Mouse (Mus musculus): ENCODE results near the gene Cdca4. TPM values are rescaled to one million over a fixed set of nuclear protein-coding genes. Genes with fewer than 3 reads are reported as not detected.

Cdca4 gene
- polyA plus RNA-seq, 1 experiment from 2014 or later = 48.9 TPM

- 39% methylated on average over 7 of the region's 7 CpGs for WGBS (ENCODE audit: insufficient replicate concordance)
- H3K4me2 ChIP-seq (ENCODE audit: low read depth, low read length) = no peak overlapping the region
- no peak for ATAC-seq (ENCODE audit: low read depth)
Measured at GRCm38 (mm10) chr12:112860765-112861164, 31.5 kb upstream of the Cdca4 start.

GRCm38 (mm10) chr12:112859930-112860329 lies 30.7 kb upstream of the Cdca4 start:
- Histone ChIP-seq H3K27me3 (ENCODE audit: control insufficient read depth, insufficient read depth, low read depth, low read length) (no peaks in the 10 kb centered on the region), H3K4me2 (ENCODE audit: low read depth, low read length) (no peak overlapping the region), H3K27ac (ENCODE audit: low read length) (no peak overlapping the region), H3K9me3 (replicated peaks; ENCODE audit: control insufficient read depth, low read length) (no peaks in the 10 kb centered on the region), H3K4me3 (ENCODE audit: low read depth, low read length) (no peak overlapping the region), H3K36me3 (ENCODE audit: control insufficient read depth, insufficient read depth) (no peaks in the 10 kb centered on the region), H3K9ac (ENCODE audit: low read depth, low read length) (no peak overlapping the region), H3K4me1 (ENCODE audit: control insufficient read depth, low read depth, low read length) (no peaks in the 10 kb centered on the region; the same call in 1 of the 2 replicates)
- 19% methylated on average over 8 of the region's 8 CpGs for WGBS (ENCODE audit: insufficient replicate concordance)
- no peak for ATAC-seq (ENCODE audit: low read depth)

More at GRCm38 (mm10) chr12:112860765-112861164, 31.5 kb upstream of the Cdca4 start:
- Histone ChIP-seq H3K9ac (ENCODE audit: low read depth, low read length) (no peak overlapping the region), H3K4me3 (ENCODE audit: low read depth, low read length) (no peak overlapping the region; the same call in 1 of the 2 replicates), H3K27ac (ENCODE audit: low read length) (no peak overlapping the region), H3K27me3 (ENCODE audit: control insufficient read depth, insufficient read depth, low read depth, low read length) (no peaks in the 10 kb centered on the region), H3K36me3 (ENCODE audit: control insufficient read depth, insufficient read depth) (no peaks in the 10 kb centered on the region), H3K4me1 (ENCODE audit: control insufficient read depth, low read depth, low read length) (no peaks in the 10 kb centered on the region; the same call in 1 of the 2 replicates), H3K9me3 (replicated peaks; ENCODE audit: control insufficient read depth, low read length) (no peaks in the 10 kb centered on the region)

GRCm38 (mm10) chr12:112858581-112859336 lies 29.5 kb upstream of the Cdca4 start:
- Histone ChIP-seq H3K9me3 (replicated peaks; ENCODE audit: control insufficient read depth, low read length) (no peaks in the 10 kb centered on the region), H3K36me3 (ENCODE audit: control insufficient read depth, insufficient read depth) (no peaks in the 10 kb centered on the region), H3K4me3 (ENCODE audit: low read depth, low read length) (no peak overlapping the region), H3K4me1 (ENCODE audit: control insufficient read depth, low read depth, low read length) (no peaks in the 10 kb centered on the region; the same call in 1 of the 2 replicates), H3K4me2 (ENCODE audit: low read depth, low read length) (no peak overlapping the region), H3K27me3 (ENCODE audit: control insufficient read depth, insufficient read depth, low read depth, low read length) (no peaks in the 10 kb centered on the region), H3K27ac (ENCODE audit: low read length) (no peak overlapping the region), H3K9ac (ENCODE audit: low read depth, low read length) (no peak overlapping the region)
- WGBS (ENCODE audit: insufficient replicate concordance) = 64% methylated on average over 9 of the region's 9 CpGs
- ATAC-seq (ENCODE audit: low read depth) = no peak

GRCm38 (mm10) chr12:112857021-112857925 lies 28.1 kb upstream of the Cdca4 start:
- no peak overlapping the region for H3K4me3 ChIP-seq (ENCODE audit: low read depth, low read length)
- H3K4me1 ChIP-seq (ENCODE audit: control insufficient read depth, low read depth, low read length) = no peaks in the 10 kb centered on the region; the same call in 1 of the 2 replicates
- H3K9ac ChIP-seq (ENCODE audit: low read depth, low read length) = no peak overlapping the region
- no peak overlapping the region for H3K27ac ChIP-seq (ENCODE audit: low read length)
- H3K9me3 ChIP-seq (replicated peaks; ENCODE audit: control insufficient read depth, low read length) = no peaks in the 10 kb centered on the region
- H3K4me2 ChIP-seq (ENCODE audit: low read depth, low read length) = no peak overlapping the region
- H3K36me3 ChIP-seq (ENCODE audit: control insufficient read depth, insufficient read depth) = no peaks in the 10 kb centered on the region
- no peak for ATAC-seq (ENCODE audit: low read depth)
- WGBS (ENCODE audit: insufficient replicate concordance) = 51% methylated on average over 9 of the region's 9 CpGs
- no peaks in the 10 kb centered on the region for H3K27me3 ChIP-seq (ENCODE audit: control insufficient read depth, insufficient read depth, low read depth, low read length)

GRCm38 (mm10) chr12:112856338-112856737 lies 27.1 kb upstream of the Cdca4 start:
- H3K27me3 ChIP-seq (ENCODE audit: control insufficient read depth, insufficient read depth, low read depth, low read length) = no peaks in the 10 kb centered on the region
- no peaks in the 10 kb centered on the region for H3K36me3 ChIP-seq (ENCODE audit: control insufficient read depth, insufficient read depth)
- H3K9me3 ChIP-seq (replicated peaks; ENCODE audit: control insufficient read depth, low read length) = no peaks in the 10 kb centered on the region
- no peak overlapping the region for H3K27ac ChIP-seq (ENCODE audit: low read length)
- no peak overlapping the region for H3K4me2 ChIP-seq (ENCODE audit: low read depth, low read length)
- no peak for ATAC-seq (ENCODE audit: low read depth)
- H3K9ac ChIP-seq (ENCODE audit: low read depth, low read length) = no peak overlapping the region
- H3K4me3 ChIP-seq (ENCODE audit: low read depth, low read length) = no peak overlapping the region
- WGBS (ENCODE audit: insufficient replicate concordance) = 62% methylated on average over 3 of the region's 3 CpGs
- no peaks in the 10 kb centered on the region; the same call in 1 of the 2 replicates for H3K4me1 ChIP-seq (ENCODE audit: control insufficient read depth, low read depth, low read length)

- H3K36me3 ChIP-seq (ENCODE audit: control insufficient read depth, insufficient read depth) = no peaks in the 10 kb centered on the region
- H3K9me3 ChIP-seq (replicated peaks; ENCODE audit: control insufficient read depth, low read length) = no peaks in the 10 kb centered on the region
- 47% methylated on average over 7 of the region's 7 CpGs for WGBS (ENCODE audit: insufficient replicate concordance)
- H3K9ac ChIP-seq (ENCODE audit: low read depth, low read length) = no peak overlapping the region
- no peak overlapping the region for H3K4me3 ChIP-seq (ENCODE audit: low read depth, low read length)
- no peaks in the 10 kb centered on the region for H3K27me3 ChIP-seq (ENCODE audit: control insufficient read depth, insufficient read depth, low read depth, low read length)
- no peak overlapping the region for H3K27ac ChIP-seq (ENCODE audit: low read length)
- no peak for ATAC-seq (ENCODE audit: low read depth)
- no peaks in the 10 kb centered on the region for H3K4me1 ChIP-seq (ENCODE audit: control insufficient read depth, low read depth, low read length)
- H3K4me2 ChIP-seq (ENCODE audit: low read depth, low read length) = no peak overlapping the region
Measured at GRCm38 (mm10) chr12:112854610-112855333, 25.5 kb upstream of the Cdca4 start.

GRCm38 (mm10) chr12:112853050-112853729 lies 24.0 kb upstream of the Cdca4 start:
- 61% methylated on average over 11 of the region's 11 CpGs for WGBS (ENCODE audit: insufficient replicate concordance)

GRCm38 (mm10) chr12:112851116-112851515 lies 21.9 kb upstream of the Cdca4 start:
- H3K27me3 ChIP-seq (ENCODE audit: control insufficient read depth, insufficient read depth, low read depth, low read length) = no peaks in the 10 kb centered on the region
- no peak overlapping the region for H3K4me3 ChIP-seq (ENCODE audit: low read depth, low read length)
- H3K9ac ChIP-seq (ENCODE audit: low read depth, low read length) = no peak overlapping the region
- H3K4me1 ChIP-seq (ENCODE audit: control insufficient read depth, low read depth, low read length) = no peaks in the 10 kb centered on the region
- 53% methylated on average over 8 of the region's 8 CpGs for WGBS (ENCODE audit: insufficient replicate concordance)
- H3K27ac ChIP-seq (ENCODE audit: low read length) = no peak overlapping the region
- no peak overlapping the region for H3K4me2 ChIP-seq (ENCODE audit: low read depth, low read length)
- no peaks in the 10 kb centered on the region for H3K9me3 ChIP-seq (replicated peaks; ENCODE audit: control insufficient read depth, low read length)
- H3K36me3 ChIP-seq (ENCODE audit: control insufficient read depth, insufficient read depth) = no peaks in the 10 kb centered on the region
- ATAC-seq (ENCODE audit: low read depth) = no peak

More at GRCm38 (mm10) chr12:112853050-112853729, 24.0 kb upstream of the Cdca4 start:
- Histone ChIP-seq H3K4me2 (ENCODE audit: low read depth, low read length) (no peak overlapping the region), H3K36me3 (ENCODE audit: control insufficient read depth, insufficient read depth) (no peaks in the 10 kb centered on the region), H3K4me3 (ENCODE audit: low read depth, low read length) (no peak overlapping the region), H3K9me3 (replicated peaks; ENCODE audit: control insufficient read depth, low read length) (no peaks in the 10 kb centered on the region), H3K4me1 (ENCODE audit: control insufficient read depth, low read depth, low read length) (no peaks in the 10 kb centered on the region), H3K27me3 (ENCODE audit: control insufficient read depth, insufficient read depth, low read depth, low read length) (no peaks in the 10 kb centered on the region), H3K9ac (ENCODE audit: low read depth, low read length) (no peak overlapping the region), H3K27ac (ENCODE audit: low read length) (no peak overlapping the region)
- no peak for ATAC-seq (ENCODE audit: low read depth)
